Mouse (Mus musculus) forelimb bud, embryonic 11.5 days (tissue): Measurements from ENCODE around the gene Marc1.

Experiments
- DNase-seq: peaks from one replicate; pipeline ENCODE4 v3.0.0-alpha.2; 2012; ENCODE audit warnings: low read depth, low spot score

Marc1 gene

GRCm38 (mm10) chr1:184762941-184763340 is 48.2 kb downstream of the Marc1 start:
- no peak for DNase-seq

DNA sequence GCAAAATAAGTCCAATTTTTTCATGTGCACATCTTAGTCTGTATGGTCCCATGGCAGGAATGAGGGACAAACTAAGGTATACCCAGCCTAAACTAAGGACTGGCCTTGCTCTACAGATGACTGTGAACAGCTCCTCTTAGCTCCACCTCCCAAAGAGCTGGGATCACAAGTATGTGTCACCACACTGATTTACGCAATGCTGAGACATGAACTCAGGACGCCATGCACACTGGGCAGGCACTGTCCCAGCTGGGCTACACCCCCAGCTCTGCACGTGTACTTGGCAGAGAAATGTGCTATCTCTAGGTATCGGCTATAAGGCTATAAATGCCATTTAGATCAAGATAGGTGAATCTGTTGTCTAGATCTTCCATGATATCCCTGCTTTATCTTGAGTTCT is 49.1 kb downstream of the Marc1 start:
- DNase-seq: no peak

DNA sequence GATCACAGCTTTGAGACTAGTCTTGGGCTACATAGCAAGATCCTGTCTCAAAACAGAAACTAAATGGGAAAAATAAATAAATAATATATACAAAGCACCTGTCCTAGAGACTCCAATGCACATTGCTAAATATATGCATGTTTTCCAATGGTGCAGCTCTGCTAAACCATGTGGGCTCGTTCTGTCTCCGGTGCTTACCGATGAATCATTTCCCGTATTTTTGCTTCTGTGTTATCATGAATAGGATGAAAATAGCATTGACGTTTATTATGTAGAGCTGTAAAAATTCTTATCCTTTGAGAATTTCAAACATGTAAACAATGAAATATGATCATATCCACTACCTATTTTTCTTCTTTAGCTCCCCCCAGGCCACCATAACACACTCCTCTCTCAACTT is 58.4 kb downstream of the Marc1 start:
- DNase-seq: no peak

- no peak for DNase-seq
Observed at GRCm38 (mm10) chr1:184750114-184750664, 60.9 kb downstream of the Marc1 start.

- DNase-seq: no peak
Observed at GRCm38 (mm10) chr1:184748692-184749152, 62.4 kb downstream of the Marc1 start.

- no peak for DNase-seq
Observed at GRCm38 (mm10) chr1:184737876-184738479, 73.1 kb downstream of the Marc1 start.

- no peak for DNase-seq
Observed at GRCm38 (mm10) chr1:184737228-184737627, 73.9 kb downstream of the Marc1 start.
